ENCODE assay signal across 24 mouse cellular contexts in genomic region chr5:87562526-87562925, GRCm38 (mm10). TPM values are rescaled to one million over a fixed set of nuclear protein-coding genes. Genes with fewer than 3 reads are reported as not detected.
A peak's percentile ranks its signal among the peaks of the same experiment; 100 is the strongest.
DNase-seq lines count a peak whose midpoint lies in the region; ATAC-seq and TF ChIP-seq lines count a peak whose summit lies in the region.
"Had no signal": no experiment of that assay in that cellular context is flagged by ENCODE, and none has a peak within 500 bp of the region (broad histone marks: within the 10 kb centered on the region; RNA-seq: fewer than 3 reads in every experiment).

No protein-coding gene starts in this region.

- 63% methylated on average over 4 of the region's 4 CpGs for WGBS in kidney, postnatal 0 days
- 85% methylated on average over 4 of the region's 4 CpGs for WGBS in neural tube, embryonic 15.5 days

- H3K4me2 ChIP-seq in kidney, postnatal 0 days (ENCODE audit: low read length): no peak overlapping the region
- H3K4me2 ChIP-seq in myocyte (ENCODE audit: low read depth): no peak overlapping the region
- no peak overlapping the region for H3K4me2 ChIP-seq in neural tube, embryonic 15.5 days
- H3K4me2 ChIP-seq: embryonic facial prominence, embryonic 12.5 days; forebrain, embryonic 15.5 days; hindbrain, embryonic 12.5 days had no signal

- no peaks in the 10 kb centered on the region for H3K79me2 ChIP-seq in myocyte (ENCODE audit: control insufficient read depth, insufficient read depth)

- no peak for DNase-seq in kidney, postnatal 0 days (ENCODE audit: low spot score)
- no peak for DNase-seq in kidney, adult 9 months
- peak; percentile 15 for DNase-seq in Muller cell, postnatal 12 days (ENCODE audit: inconsistent ontology term)
- no peak for DNase-seq in frontal cortex, postnatal 10 days (ENCODE audit: low spot score in 2 of 2)
- no peak for DNase-seq in adrenal gland, adult 2 months
- DNase-seq: adrenal gland, postnatal 14 days; cerebellum, adult 11-12 months; cerebellum, adult 9-10 months; embryo, embryonic 11 days; gastrocnemius, postnatal 10 days; heart, adult 18-20 months; heart, postnatal 10 days; heart, postnatal 4 days had no signal

- no peak for ATAC-seq in kidney, postnatal 0 days (replicated peaks; ENCODE audit: low FRiP score, low read depth)
- no peak for ATAC-seq in neural tube, embryonic 15.5 days (ENCODE audit: low FRiP score)
- ATAC-seq: forebrain, embryonic 15.5 days; hindbrain, embryonic 16.5 days had no signal

- peak overlapping the region; percentile 34; the same call in 1 of the 2 replicates for H3K27ac ChIP-seq in kidney, postnatal 0 days
- H3K27ac ChIP-seq in neural tube, embryonic 15.5 days (replicated peaks): no peak overlapping the region
- H3K27ac ChIP-seq: embryonic facial prominence, embryonic 12.5 days; forebrain, embryonic 15.5 days; heart, embryonic 10.5 days; hindbrain, embryonic 12.5 days had no signal

- no peak overlapping the region for H3K4me3 ChIP-seq in kidney, postnatal 0 days (replicated peaks; ENCODE audit: low read depth, low read length)
- no peak overlapping the region for H3K4me3 ChIP-seq in myocyte
- no peak overlapping the region for H3K4me3 ChIP-seq in neural tube, embryonic 15.5 days (replicated peaks)
- H3K4me3 ChIP-seq: embryonic facial prominence, embryonic 12.5 days; forebrain, embryonic 15.5 days; heart, embryonic 10.5 days; hindbrain, embryonic 12.5 days had no signal

- H3ac ChIP-seq in myocyte (ENCODE audit: control insufficient read depth, insufficient read length): no peak overlapping the region

- H3K9ac ChIP-seq in kidney, postnatal 0 days (ENCODE audit: low read depth, low read length): no peak overlapping the region
- H3K9ac ChIP-seq in neural tube, embryonic 15.5 days (replicated peaks): no peak overlapping the region
- H3K9ac ChIP-seq: embryonic facial prominence, embryonic 12.5 days; forebrain, embryonic 15.5 days; hindbrain, embryonic 12.5 days had no signal

- no peaks in the 10 kb centered on the region for H3K36me3 ChIP-seq in kidney, postnatal 0 days (ENCODE audit: insufficient read depth, low read length)
- no peaks in the 10 kb centered on the region for H3K36me3 ChIP-seq in myocyte (ENCODE audit: control insufficient read depth, insufficient read depth)
- no peaks in the 10 kb centered on the region for H3K36me3 ChIP-seq in neural tube, embryonic 15.5 days
- H3K36me3 ChIP-seq: embryonic facial prominence, embryonic 12.5 days; forebrain, embryonic 15.5 days; heart, embryonic 10.5 days; hindbrain, embryonic 12.5 days had no signal

- H3K27me3 ChIP-seq in kidney, postnatal 0 days (ENCODE audit: insufficient read depth, low read length): no peaks in the 10 kb centered on the region
- no peaks in the 10 kb centered on the region for H3K27me3 ChIP-seq in myocyte (ENCODE audit: control insufficient read depth, insufficient read depth, insufficient read length)
- H3K27me3 ChIP-seq in neural tube, embryonic 15.5 days (replicated peaks): no peaks in the 10 kb centered on the region
- H3K27me3 ChIP-seq: embryonic facial prominence, embryonic 12.5 days; forebrain, embryonic 15.5 days; hindbrain, embryonic 12.5 days had no signal

- no peak for TF ChIP-seq POLR2A in myocyte (IDR thresholded peaks at IDR 0.05; ENCODE audit: insufficient read length, low read depth)

- H3K9me3 ChIP-seq in kidney, postnatal 0 days (replicated peaks; ENCODE audit: low read length): no peaks in the 10 kb centered on the region
- H3K9me3 ChIP-seq in neural tube, embryonic 15.5 days (replicated peaks): no peaks in the 10 kb centered on the region
- H3K9me3 ChIP-seq: embryonic facial prominence, embryonic 12.5 days; forebrain, embryonic 15.5 days; heart, embryonic 10.5 days; hindbrain, embryonic 12.5 days had no signal

- TF ChIP-seq CTCF in kidney, postnatal 0 days (IDR thresholded peaks at IDR 0.05; ENCODE audit: low read depth): no peak

- H3K4me1 ChIP-seq in kidney, postnatal 0 days (replicated peaks; ENCODE audit: insufficient read depth, low read length): no peaks in the 10 kb centered on the region
- no peaks in the 10 kb centered on the region for H3K4me1 ChIP-seq in neural tube, embryonic 15.5 days
- H3K4me1 ChIP-seq: embryonic facial prominence, embryonic 12.5 days; forebrain, embryonic 15.5 days; heart, embryonic 10.5 days; hindbrain, embryonic 12.5 days had no signal

TF ChIP-seq in myocyte, 11 proteins besides CTCF, POLR2A, EP300 and RAD21:
- TF ChIP-seq MAX (IDR thresholded peaks at IDR 0.05; ENCODE audit: low read depth) (no peak), USF1 (IDR thresholded peaks at IDR 0.05; ENCODE audit: low read depth) (peak; percentile 16), SRF (IDR thresholded peaks at IDR 0.05; ENCODE audit: control insufficient read depth, insufficient read length, low read depth) (no peak), CEBPB (IDR thresholded peaks at IDR 0.05; ENCODE audit: insufficient read depth, poor library complexity, severe bottlenecking) (no peak), TCF3 (IDR thresholded peaks at IDR 0.05; ENCODE audit: insufficient read length, low read depth) (no peak), REST (IDR thresholded peaks at IDR 0.05; ENCODE audit: insufficient read depth, insufficient read length) (no peak), E2F4 (IDR thresholded peaks at IDR 0.05; ENCODE audit: insufficient read depth) (no peak)
TF ChIP-seq in myocyte: peak in this region for 1.

RNA-seq across cellular contexts. Expression of gene Sult1d1, which starts 6.3 kb away (rescaled TPM):
- 192 and 215 TPM in 2 replicates for polyA plus RNA-seq in kidney, postnatal 0 days (2015; fragmentation: Nextera tagmentation; extraction: Ambion mirVana)
- not detected for polyA plus RNA-seq in myocyte (2012; fragmentation: generic; extraction: Trizol)
- 1.5 TPM in 1 of 2 replicates, not detected in the other for polyA plus RNA-seq in neural tube, embryonic 15.5 days (2015; fragmentation: Nextera tagmentation; extraction: Ambion mirVana)
- total RNA-seq in adrenal gland, adult 2 months (2021): under 1 TPM in 1 of 2 experiments, not detected in 1; 0.40 TPM
- not detected in 2 replicates for polyA plus RNA-seq in adrenal gland, adult 2 months (2012; rRNA removed)
- total RNA-seq: ES-E14; heart, postnatal 10 days; heart, postnatal 4 days had no signal
- polyA plus RNA-seq: embryonic facial prominence, embryonic 12.5 days; forebrain, embryonic 11.5 days; forebrain, embryonic 15.5 days; heart, embryonic 10.5 days; heart, embryonic 14.5 days; hindbrain, embryonic 12.5 days; hindbrain, embryonic 16.5 days had no signal

RNA-seq across cellular contexts. Expression of gene Sult1b1, which starts 24.5 kb away (rescaled TPM):
- polyA plus RNA-seq in kidney, postnatal 0 days (2015; fragmentation: Nextera tagmentation; extraction: Ambion mirVana): 6.8 and 8.0 TPM in 2 replicates
- not detected for polyA plus RNA-seq in myocyte (2012; fragmentation: generic; extraction: Trizol)
- polyA plus RNA-seq in neural tube, embryonic 15.5 days (2015; fragmentation: Nextera tagmentation; extraction: Ambion mirVana): 0.45 TPM in 1 of 2 replicates, not detected in the other
- total RNA-seq in adrenal gland, adult 2 months (2021): not detected
- polyA plus RNA-seq in adrenal gland, adult 2 months (2012; rRNA removed): not detected in 2 replicates
- total RNA-seq: ES-E14; gastrocnemius, postnatal 10 days; gastrocnemius, postnatal 4 days; heart, adult 18-20 months; heart, postnatal 10 days; heart, postnatal 4 days had no signal
- polyA plus RNA-seq: forebrain, embryonic 15.5 days; heart, embryonic 14.5 days; hindbrain, embryonic 12.5 days; hindbrain, embryonic 16.5 days had no signal

RNA-seq across cellular contexts. Expression of gene Sult1e1, which starts 28.9 kb away (rescaled TPM):
- 0.65 and 0.78 TPM in 2 replicates for polyA plus RNA-seq in kidney, postnatal 0 days (2015; fragmentation: Nextera tagmentation; extraction: Ambion mirVana)
- polyA plus RNA-seq in myocyte (2012; fragmentation: generic; extraction: Trizol): not detected
- polyA plus RNA-seq in neural tube, embryonic 15.5 days (2015; fragmentation: Nextera tagmentation; extraction: Ambion mirVana): not detected in 2 replicates
- total RNA-seq in adrenal gland, adult 2 months (2021): 1 to 10 TPM in 1 of 2 experiments, under 1 TPM in 1; 0.84 to 3.9 TPM
- not detected in 2 replicates for polyA plus RNA-seq in adrenal gland, adult 2 months (2012; rRNA removed)
- total RNA-seq: gastrocnemius, postnatal 10 days; gastrocnemius, postnatal 4 days; heart, postnatal 10 days; heart, postnatal 4 days had no signal
- polyA plus RNA-seq: forebrain, embryonic 15.5 days; heart, embryonic 10.5 days; heart, embryonic 14.5 days; hindbrain, embryonic 12.5 days; hindbrain, embryonic 16.5 days had no signal

Comparison
In these comparisons a context has a peak if more than half of its experiments do, and no peak if none do; other contexts are left out.
1. RNA of gene Sult1d1, which starts 6.3 kb away (polyA plus RNA-seq): 192 to 215 TPM in kidney, postnatal 0 days; not detected in myocyte (single experiment), 1.5 TPM in neural tube, embryonic 15.5 days and not detected in adrenal gland, adult 2 months; every median in the first group is over 10 times any median in the second.